Mouse (Mus musculus) olfactory bulb, adult 2 months (tissue): Measurements from ENCODE around the gene P2rx6. TPM values are rescaled to one million over a fixed set of nuclear protein-coding genes. Genes with fewer than 3 reads are reported as not detected.
A peak's percentile ranks its signal among the peaks of the same experiment; 100 is the strongest.

Experiments
- H3K27ac ChIP-seq: fragments of 200-500 bp; 2 replicates; pipeline ENCODE4 v1.5.1; 2012; ENCODE audit warnings: low read depth, low read length; ENCODE audit not compliant: insufficient read depth
- H3K4me1 ChIP-seq: fragments of 200-500 bp; 2 replicates; pipeline ENCODE4 v1.6.1; 2012; ENCODE audit warnings: low read length; ENCODE audit not compliant: control insufficient read depth, insufficient read depth
- H3K4me3 ChIP-seq: fragments of 200-500 bp; 2 replicates; pipeline ENCODE4 v1.5.1; 2012; ENCODE audit warnings: mild to moderate bottlenecking, low read depth, low read length, moderate library complexity; ENCODE audit not compliant: insufficient read depth
- CTCF ChIP-seq: fragments of 200-500 bp; IDR thresholded peaks from 2 replicates; pipeline ENCODE4 v1.5.1; 2012; ENCODE audit warnings: low read depth, mild to moderate bottlenecking, low read length, moderate library complexity; ENCODE audit not compliant: insufficient read depth
- POLR2A ChIP-seq: fragments of 200-500 bp; IDR thresholded peaks from 2 replicates; pipeline ENCODE4 v1.6.1; 2012; ENCODE audit warnings: mild to moderate bottlenecking, low read depth, low read length, moderate library complexity; ENCODE audit not compliant: insufficient read depth
- WGBS: fragments of 180-500 bp; shearing (Covaris S2); methylation state at CpG from one replicate; pipeline ENCODE4 v1.1.7; 2018; 5-methylcytosine and 5-hydroxymethylcytosine counted together
- polyA plus RNA-seq: library from polyadenylated mRNA; stranded (reverse); fragments of >200 nt; gene quantifications from 2 replicates; pipeline ENCODE4 v1.2.4, GENCODE M21; 2012; ENCODE audit warnings: low replicate concordance; ENCODE audit not compliant: missing spikeins, insufficient read depth, insufficient read length

Gene P2rx6
- polyA plus RNA-seq, 1 experiment = not detected

GRCm38 (mm10) chr16:17616212-17616611 lies 54.5 kb downstream of the P2rx6 start:
- Histone ChIP-seq H3K27ac (no peak overlapping the region), H3K4me3 (no peak overlapping the region), H3K4me1 (peaks cover 6% of the 10 kb centered on the region)
- WGBS = 85% methylated on average over 5 of the region's 5 CpGs
- TF ChIP-seq POLR2A = no peak
- TF ChIP-seq CTCF = no peak

- no peak overlapping the region for H3K4me3 ChIP-seq
- no peak for TF ChIP-seq POLR2A
- TF ChIP-seq CTCF = peak; percentile 61; the same call in 1 of the 2 replicates
- H3K4me1 ChIP-seq = peaks cover 6% of the 10 kb centered on the region
- H3K27ac ChIP-seq = no peak overlapping the region
- WGBS = 13% methylated on average over 13 of the region's 13 CpGs
These were observed 56.4 kb downstream of the P2rx6 start for GRCm38 (mm10) chr16:17617922-17618565.

- WGBS = 2% methylated on average over 60 of the region's 60 CpGs
These were observed 57.8 kb downstream of the P2rx6 start, which contains the start of gene Smpd4 for GRCm38 (mm10) chr16:17619198-17620105. Gene Smpd4 (plus strand): TSS chr16:17619354.

GRCm38 (mm10) chr16:17621936-17622335 lies 60.3 kb downstream of the P2rx6 start:
- Histone ChIP-seq H3K27ac (no peak overlapping the region), H3K4me1 (peaks cover 6% of the 10 kb centered on the region), H3K4me3 (no peak overlapping the region)
- TF ChIP-seq POLR2A = no peak
- no peak for TF ChIP-seq CTCF
- 94% methylated on average over 1 of the region's 1 CpGs for WGBS

More at GRCm38 (mm10) chr16:17619198-17620105, 57.8 kb downstream of the P2rx6 start, which contains the start of gene Smpd4:
- Histone ChIP-seq H3K4me3 (peak within 1 kb of the TSS; percentile 83), H3K27ac (no peak within 1 kb of the TSS), H3K4me1 (peaks cover 6% of the 10 kb centered on the region)
- TF ChIP-seq POLR2A = 0 out of 2 replicates have a peak, but pooled peaks have one; percentile 44
- no peak for TF ChIP-seq CTCF

- Histone ChIP-seq H3K27ac (no peak overlapping the region), H3K4me1 (no peaks in the 10 kb centered on the region), H3K4me3 (no peak overlapping the region)
- TF ChIP-seq POLR2A (no peak), CTCF (no peak)
- 67% methylated on average over 8 of the region's 8 CpGs for WGBS
These were observed 64.0 kb downstream of the P2rx6 start for GRCm38 (mm10) chr16:17625488-17626268.

GRCm38 (mm10) chr16:17626269-17626555 lies 64.5 kb downstream of the P2rx6 start:
- 93% methylated on average over 5 of the region's 5 CpGs for WGBS
- H3K4me3 ChIP-seq = no peak overlapping the region
- no peaks in the 10 kb centered on the region for H3K4me1 ChIP-seq
- H3K27ac ChIP-seq = no peak overlapping the region
- TF ChIP-seq POLR2A (no peak), CTCF (no peak)

Other genes with a start within 250 kb of the P2rx6 start
- not detected in 2 replicates for gene Serpind1, start 230.5 kb upstream of the P2rx6 start, polyA plus RNA-seq
- not detected in 2 replicates for gene Snap29, start 155.9 kb upstream of the P2rx6 start, polyA plus RNA-seq
- gene Pi4ka, start 155.6 kb upstream of the P2rx6 start, polyA plus RNA-seq = 511 TPM in 1 of 2 replicates, not detected in the other
- gene Crkl, start 109.9 kb upstream of the P2rx6 start, polyA plus RNA-seq = not detected in 2 replicates
- gene Aifm3, start 72.3 kb upstream of the P2rx6 start, polyA plus RNA-seq = not detected in 2 replicates
- not detected in 2 replicates for gene Lztr1, start 53.2 kb upstream of the P2rx6 start, polyA plus RNA-seq
- gene Thap7, start 30.7 kb upstream of the P2rx6 start, polyA plus RNA-seq = not detected in 2 replicates
- gene Lrrc74b, start 638 bp upstream of the P2rx6 start, polyA plus RNA-seq = not detected in 2 replicates
- not detected in 2 replicates for gene Slc7a4, start 21.3 kb downstream of the P2rx6 start, polyA plus RNA-seq
- gene Smpd4, start 57.5 kb downstream of the P2rx6 start, polyA plus RNA-seq = not detected in 2 replicates
- gene Ccdc74a, start 84.6 kb downstream of the P2rx6 start, polyA plus RNA-seq = not detected in 2 replicates
- gene Med15, start 171.0 kb downstream of the P2rx6 start, polyA plus RNA-seq = not detected in 2 replicates
- not detected in 2 replicates for gene Klhl22, start 197.7 kb downstream of the P2rx6 start, polyA plus RNA-seq
- gene Scarf2, start 235.4 kb downstream of the P2rx6 start, polyA plus RNA-seq = not detected in 2 replicates